Mouse (Mus musculus): ENCODE data around the gene Bend4. TPM values are rescaled to one million over a fixed set of nuclear protein-coding genes. Genes with fewer than 3 reads are reported as not detected.

Bend4 gene
- total RNA-seq, 2 experiments from 2014 or later: 0.55 to 0.75 TPM

GRCm38 (mm10) chr5:67347060-67347459, 81.0 kb downstream of the Bend4 start:
- no peak for ATAC-seq (replicated peaks; ENCODE audit: low FRiP score, low TSS enrichment, poor library complexity, severe bottlenecking)

Other genes with a start within 250 kb of the Bend4 start
- 98.3 and 112 TPM in 2 replicates for gene Tmem33, start 167.7 kb downstream of the Bend4 start, total RNA-seq (2014; fragmentation: Nextera tagmentation)
- 55.1 and 58.6 TPM in 2 replicates for gene Tmem33, start 167.7 kb downstream of the Bend4 start, total RNA-seq (2017)
- gene Slc30a9, start 121.4 kb downstream of the Bend4 start, total RNA-seq (2014; fragmentation: Nextera tagmentation): 30.2 and 39.0 TPM in 2 replicates
- gene Slc30a9, start 121.4 kb downstream of the Bend4 start, total RNA-seq (2017): 32.5 and 41.3 TPM in 2 replicates
- gene Shisa3, start 179.6 kb upstream of the Bend4 start, total RNA-seq (2014; fragmentation: Nextera tagmentation): not detected in 2 replicates
- not detected in 2 replicates for gene Shisa3, start 179.6 kb upstream of the Bend4 start, total RNA-seq (2017)

All from megakaryocyte-erythroid progenitor cell, adult 5-6 weeks (primary cell).